In the genomic region with DNA sequence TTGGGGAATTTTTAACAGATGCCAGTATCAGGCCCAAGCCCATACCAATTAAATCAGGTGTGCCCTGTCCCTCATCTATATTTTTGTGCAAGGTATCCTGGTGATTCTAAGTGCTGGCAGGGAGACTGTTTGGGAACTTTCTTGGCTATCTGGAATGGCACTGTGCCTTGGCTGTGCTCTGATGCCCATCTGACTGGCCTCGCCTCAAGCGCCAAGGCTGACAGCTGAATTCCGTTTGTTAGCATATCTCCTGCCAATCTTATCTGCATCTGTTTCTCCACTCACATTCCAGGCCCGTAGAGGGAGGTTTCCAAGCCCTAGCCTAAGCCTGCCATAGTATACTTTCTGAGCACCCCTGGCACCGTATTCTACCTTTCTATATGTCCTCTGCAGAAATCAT, we compare ENCODE assay signal across 27 mouse cellular contexts. TPM values are rescaled to one million over a fixed set of nuclear protein-coding genes. Genes with fewer than 3 reads are reported as not detected.
DNase-seq lines count a peak whose midpoint lies in the region; ATAC-seq and TF ChIP-seq lines count a peak whose summit lies in the region.
"Had no signal": no experiment of that assay in that cellular context is flagged by ENCODE, and none has a peak within 500 bp of the region (broad histone marks: within the 10 kb centered on the region; RNA-seq: fewer than 3 reads in every experiment).

No protein-coding gene starts in this region.

- H3K27ac ChIP-seq in forebrain, embryonic 16.5 days (ENCODE audit: low read length), result peak overlapping the region; percentile 48
- no peak overlapping the region for H3K27ac ChIP-seq in forebrain, embryonic 11.5 days (ENCODE audit: low read depth, low read length)
- H3K27ac ChIP-seq in liver, adult 2 months (replicated peaks; ENCODE audit: insufficient read depth, low read depth, low read length), result no peak overlapping the region
- no peak overlapping the region for H3K27ac ChIP-seq in liver, embryonic 11.5 days (ENCODE audit: low read depth, low read length)
- H3K27ac ChIP-seq: embryonic facial prominence, embryonic 15.5 days; kidney, embryonic 15.5 days; left cerebral cortex, adult 2 months; liver, embryonic 13.5 days; midbrain, embryonic 12.5 days had no signal

- DNase-seq in forebrain, embryonic 11.5 days (ENCODE audit: low spot score), result no peak
- peak; percentile 7 for DNase-seq in liver, adult 2 months (ENCODE audit: extremely low read depth, low read depth, low spot score)
- no peak for DNase-seq in liver, embryonic 11.5 days (ENCODE audit: low spot score)
- peak; percentile 54 for DNase-seq in gastrocnemius, postnatal 14 days
- DNase-seq in heart, postnatal 10 days, result no peak
- DNase-seq in kidney, adult 18-20 months, result no peak
- DNase-seq: adrenal gland, adult 2 months; cerebellum, adult 11 months; cerebellum, postnatal 36 days; embryo, embryonic 11 days; kidney, postnatal 36 days; liver, embryonic 13.5 days; lung, adult 2 months; lung, postnatal 14 days; retina, postnatal 1 day; right cerebral cortex, postnatal 25 days; thymus, postnatal 25 days had no signal

- peaks cover 42% of the 10 kb centered on the region for H3K36me3 ChIP-seq in forebrain, embryonic 16.5 days (ENCODE audit: control insufficient read depth, insufficient read depth)
- peaks cover 5% of the 10 kb centered on the region for H3K36me3 ChIP-seq in forebrain, embryonic 11.5 days (ENCODE audit: control insufficient read depth, insufficient read depth, low read length)
- H3K36me3 ChIP-seq in liver, adult 2 months (ENCODE audit: control insufficient read depth, insufficient read depth, low read length), result no peaks in the 10 kb centered on the region
- no peaks in the 10 kb centered on the region for H3K36me3 ChIP-seq in liver, embryonic 11.5 days (ENCODE audit: control insufficient read depth, insufficient read depth, low read length)
- H3K36me3 ChIP-seq: embryonic facial prominence, embryonic 15.5 days; kidney, embryonic 15.5 days; liver, embryonic 13.5 days had no signal

- 55% methylated on average over 5 of the region's 5 CpGs for WGBS in forebrain, embryonic 16.5 days
- WGBS in forebrain, embryonic 11.5 days, result 89% methylated on average over 5 of the region's 5 CpGs
- 29% methylated on average over 5 of the region's 5 CpGs for WGBS in liver, adult 2 months
- 70% methylated on average over 5 of the region's 5 CpGs for WGBS in liver, embryonic 11.5 days

- H3K4me2 ChIP-seq in forebrain, embryonic 16.5 days (ENCODE audit: low read length), result no peak overlapping the region
- H3K4me2 ChIP-seq in forebrain, embryonic 11.5 days (ENCODE audit: low read depth, low read length, severe bottlenecking), result no peak overlapping the region
- no peak overlapping the region for H3K4me2 ChIP-seq in liver, embryonic 11.5 days
- H3K4me2 ChIP-seq: embryonic facial prominence, embryonic 15.5 days; heart, embryonic 11.5 days; kidney, embryonic 15.5 days; liver, embryonic 13.5 days; midbrain, embryonic 12.5 days had no signal

- H3K79me2 ChIP-seq in liver, adult 2 months (ENCODE audit: control insufficient read depth, insufficient read depth, low read length), result no peaks in the 10 kb centered on the region

- no peaks in the 10 kb centered on the region for H3K9me3 ChIP-seq in forebrain, embryonic 16.5 days (ENCODE audit: control insufficient read depth, low read length)
- H3K9me3 ChIP-seq in forebrain, embryonic 11.5 days (ENCODE audit: control insufficient read depth, low read length), result no peaks in the 10 kb centered on the region
- H3K9me3 ChIP-seq in liver, embryonic 11.5 days (ENCODE audit: control insufficient read depth, low read length), result no peaks in the 10 kb centered on the region
- H3K9me3 ChIP-seq: embryonic facial prominence, embryonic 15.5 days; kidney, embryonic 15.5 days; liver, embryonic 13.5 days; midbrain, embryonic 12.5 days had no signal

- peaks cover 44% of the 10 kb centered on the region for H3K4me1 ChIP-seq in forebrain, embryonic 16.5 days (replicated peaks; ENCODE audit: control insufficient read depth, insufficient read depth, low read length)
- no peaks in the 10 kb centered on the region for H3K4me1 ChIP-seq in forebrain, embryonic 11.5 days (replicated peaks; ENCODE audit: control insufficient read depth, insufficient read depth, low read length)
- H3K4me1 ChIP-seq in liver, adult 2 months (ENCODE audit: control insufficient read depth, insufficient read depth, low read length), result peaks cover 2% of the 10 kb centered on the region; the same call in 1 of the 2 replicates
- H3K4me1 ChIP-seq in liver, embryonic 11.5 days (replicated peaks; ENCODE audit: control insufficient read depth, insufficient read depth, low read length), result no peaks in the 10 kb centered on the region

- intact Hi-C loops in gastrocnemius, postnatal 14 days (cut with DNase I; ENCODE audit: low total_unique reads), result no loop called here
- intact Hi-C loops in heart, postnatal 10 days (cut with DNase I), result no loop called here

- TF ChIP-seq POLR2A in liver, adult 2 months (IDR thresholded peaks at IDR 0.05; ENCODE audit: extremely low read depth, insufficient read depth, low read length), result no peak

- H3K9ac ChIP-seq in forebrain, embryonic 16.5 days (replicated peaks; ENCODE audit: low read depth, low read length), result no peak overlapping the region
- H3K9ac ChIP-seq in forebrain, embryonic 11.5 days (ENCODE audit: low read length), result no peak overlapping the region
- H3K9ac ChIP-seq in liver, adult 2 months (ENCODE audit: low read depth, low read length), result no peak overlapping the region
- no peak overlapping the region for H3K9ac ChIP-seq in liver, embryonic 11.5 days (ENCODE audit: low read depth, low read length)
- H3K9ac ChIP-seq: embryonic facial prominence, embryonic 15.5 days; kidney, embryonic 15.5 days; liver, embryonic 13.5 days; midbrain, embryonic 12.5 days had no signal

- H3K27me3 ChIP-seq in forebrain, embryonic 16.5 days (replicated peaks; ENCODE audit: control insufficient read depth, insufficient read depth, low read length), result no peaks in the 10 kb centered on the region
- no peaks in the 10 kb centered on the region for H3K27me3 ChIP-seq in forebrain, embryonic 11.5 days (ENCODE audit: control insufficient read depth, insufficient read depth, low read length)
- no peaks in the 10 kb centered on the region for H3K27me3 ChIP-seq in liver, adult 2 months (ENCODE audit: control insufficient read depth, insufficient read depth, low read length)
- H3K27me3 ChIP-seq in liver, embryonic 11.5 days (replicated peaks; ENCODE audit: control insufficient read depth, insufficient read depth, low read length), result no peaks in the 10 kb centered on the region
- H3K27me3 ChIP-seq: embryonic facial prominence, embryonic 15.5 days; kidney, embryonic 15.5 days; liver, embryonic 13.5 days; midbrain, embryonic 12.5 days had no signal

- ATAC-seq in forebrain, embryonic 16.5 days, result no peak
- no peak for ATAC-seq in forebrain, embryonic 11.5 days (replicated peaks; ENCODE audit: low FRiP score)
- no peak for ATAC-seq in liver, embryonic 11.5 days (replicated peaks; ENCODE audit: low FRiP score)
- ATAC-seq: intestine, postnatal 0 days had no signal

- TF ChIP-seq CTCF in liver, adult 2 months (IDR thresholded peaks at IDR 0.05; ENCODE audit: low read depth, low read length), result no peak

- no peak overlapping the region for H3K4me3 ChIP-seq in forebrain, embryonic 16.5 days (replicated peaks; ENCODE audit: low read length)
- no peak overlapping the region for H3K4me3 ChIP-seq in forebrain, embryonic 11.5 days (ENCODE audit: low read depth, low read length)
- no peak overlapping the region for H3K4me3 ChIP-seq in liver, adult 2 months (ENCODE audit: insufficient read depth, low read depth, low read length)
- no peak overlapping the region for H3K4me3 ChIP-seq in liver, embryonic 11.5 days (ENCODE audit: low read depth, low read length)
- H3K4me3 ChIP-seq: embryonic facial prominence, embryonic 15.5 days; kidney, embryonic 15.5 days; left cerebral cortex, adult 2 months; liver, embryonic 13.5 days; midbrain, embryonic 12.5 days had no signal

RNA-seq across cellular contexts. Expression of gene Dpysl5, which starts 39.7 kb away (rescaled TPM):
- polyA plus RNA-seq in forebrain, embryonic 16.5 days (2015; fragmentation: Nextera tagmentation; extraction: Ambion mirVana), result 274 and 278 TPM in 2 replicates
- polyA plus RNA-seq in forebrain, embryonic 11.5 days (2014; fragmentation: Nextera tagmentation; extraction: Ambion mirVana), result 91.8 and 97.0 TPM in 2 replicates
- not detected in 2 replicates for total RNA-seq in liver, adult 2 months (2014; rRNA removed)
- polyA plus RNA-seq in liver, adult 2 months (2012; rRNA removed), result 0.06 TPM in 2 replicates
- 1.3 and 1.6 TPM in 2 replicates for polyA plus RNA-seq in liver, embryonic 11.5 days (2014; fragmentation: Nextera tagmentation; extraction: Ambion mirVana)
- 1 to 10 TPM; 1.6 to 2.0 TPM for total RNA-seq in gastrocnemius, postnatal 14 days (2021)
- total RNA-seq in heart, postnatal 10 days (2021), result under 1 TPM; 0.77 to 0.87 TPM
- total RNA-seq: granulocyte monocyte progenitor cell, adult 5-6 weeks; megakaryocyte progenitor cell, adult 5-6 weeks; MEL had no signal

Comparison
In these comparisons a context has a peak if more than half of its experiments do, and no peak if none do; other contexts are left out.
1. DNase-seq: peak in liver, adult 2 months (single experiment) and gastrocnemius, postnatal 14 days (single experiment); none in forebrain, embryonic 11.5 days (single experiment), liver, embryonic 11.5 days (single experiment), heart, postnatal 10 days (0 of 2) and kidney, adult 18-20 months (single experiment).
2. RNA of gene Dpysl5, which starts 39.7 kb away (polyA plus RNA-seq): 274 to 278 TPM in forebrain, embryonic 16.5 days and 91.8 to 97.0 TPM in forebrain, embryonic 11.5 days; 1.3 to 1.6 TPM in liver, embryonic 11.5 days and 0.06 TPM in liver, adult 2 months; every median in the first group is over 10 times any median in the second.